Mouse (Mus musculus) hindbrain, embryonic 15.5 days (tissue): ENCODE data around the gene Olfr382. TPM values are rescaled to one million over a fixed set of nuclear protein-coding genes. Genes with fewer than 3 reads are reported as not detected.
"Not testable (repeated sequence)": the region's sequence is repeated elsewhere in the genome, so short reads cannot be mapped to it uniquely, and the experiment has no call there.

Experiments used
- ATAC-seq: fragments of 200-750 bp; cut with Nextera tagmentation; 2 replicates; pipeline ENCODE4 v1.8.0; 2017; ENCODE audit warnings: low read depth, moderate number of reproducible peaks, moderate TSS enrichment; ENCODE audit not compliant: low FRiP score
- H3K27ac ChIP-seq: fragments of 300-500 bp; sonication (generic); replicated peaks from 2 replicates; pipeline ENCODE4 v1.5.1; 2015; ENCODE audit warnings: mild to moderate bottlenecking, inconsistent platforms
- H3K27me3 ChIP-seq: fragments of 300-500 bp; sonication (generic); 2 replicates; pipeline ENCODE4 v1.6.1; 2015; ENCODE audit warnings: control low read depth, inconsistent platforms
- H3K36me3 ChIP-seq: fragments of 300-500 bp; sonication (generic); 2 replicates; pipeline ENCODE4 v1.6.1; 2015; ENCODE audit warnings: control low read depth, inconsistent platforms
- H3K4me1 ChIP-seq: fragments of 300-500 bp; sonication (generic); replicated peaks from 2 replicates; pipeline ENCODE4 v1.6.1; 2015; ENCODE audit warnings: control low read depth, inconsistent platforms
- H3K4me2 ChIP-seq: fragments of 300-500 bp; sonication (generic); 2 replicates; pipeline ENCODE4 v1.6.1; 2015; ENCODE audit warnings: moderate library complexity, mild to moderate bottlenecking, inconsistent platforms
- H3K4me3 ChIP-seq: fragments of 300-500 bp; sonication (generic); 2 replicates; pipeline ENCODE4 v1.5.1; 2015; ENCODE audit warnings: mild to moderate bottlenecking, inconsistent platforms
- H3K9ac ChIP-seq: fragments of 300-500 bp; sonication (generic); 2 replicates; pipeline ENCODE4 v1.6.1; 2015; ENCODE audit warnings: inconsistent platforms
- H3K9me3 ChIP-seq: fragments of 300-500 bp; sonication (generic); 2 replicates; pipeline ENCODE4 v1.6.1; 2016; ENCODE audit warnings: control low read depth, inconsistent platforms
- WGBS: fragments of 180-500 bp; shearing (Covaris S2); methylation state at CpG from one replicate; pipeline ENCODE4 v1.1.7; 2015; 5-methylcytosine and 5-hydroxymethylcytosine counted together
- polyA plus RNA-seq: library from polyadenylated mRNA; unstranded; fragments of >200 nt; fragmentation: Nextera tagmentation; extraction: Ambion mirVana; gene quantifications from 2 replicates; pipeline ENCODE4 v1.2.1, GENCODE M21; 2015

The Olfr382 gene
- polyA plus RNA-seq, result not detected in 2 replicates

DNA sequence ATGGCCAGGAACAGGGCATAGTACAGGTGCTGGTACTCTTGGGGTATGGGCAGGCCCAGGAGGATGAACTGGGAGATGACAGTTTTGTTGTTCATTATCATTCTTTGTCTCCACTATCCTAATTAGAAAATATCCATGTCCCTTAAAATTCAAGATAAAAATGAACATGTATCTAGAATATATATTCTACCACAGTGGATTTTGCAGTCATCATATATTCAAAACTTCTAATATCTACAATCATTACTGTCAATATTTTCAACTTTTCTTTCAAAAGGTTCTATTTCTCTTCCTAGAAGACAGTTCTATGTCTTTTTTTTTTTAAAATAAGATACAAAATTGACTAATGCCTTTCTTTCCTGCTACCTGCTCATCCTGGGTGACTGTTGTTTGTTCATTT lies at the start of gene Olfr382:
Olfr382 (minus strand) TSS at position 101 of the 400 bp plus-strand sequence.
- H3K9ac ChIP-seq, result no peak within 1 kb of the TSS
- no peaks in the 10 kb centered on the region for H3K4me1 ChIP-seq
- H3K4me2 ChIP-seq, result no peak within 1 kb of the TSS
- H3K36me3 ChIP-seq, result no peaks in the 10 kb centered on the region
- H3K4me3 ChIP-seq, result no peak within 1 kb of the TSS
- H3K27ac ChIP-seq, result no peak within 1 kb of the TSS
- ATAC-seq, result no peak
- H3K9me3 ChIP-seq, result peaks cover 6% of the 10 kb centered on the region; the same call in 1 of the 2 replicates
- no peaks in the 10 kb centered on the region for H3K27me3 ChIP-seq

DNA sequence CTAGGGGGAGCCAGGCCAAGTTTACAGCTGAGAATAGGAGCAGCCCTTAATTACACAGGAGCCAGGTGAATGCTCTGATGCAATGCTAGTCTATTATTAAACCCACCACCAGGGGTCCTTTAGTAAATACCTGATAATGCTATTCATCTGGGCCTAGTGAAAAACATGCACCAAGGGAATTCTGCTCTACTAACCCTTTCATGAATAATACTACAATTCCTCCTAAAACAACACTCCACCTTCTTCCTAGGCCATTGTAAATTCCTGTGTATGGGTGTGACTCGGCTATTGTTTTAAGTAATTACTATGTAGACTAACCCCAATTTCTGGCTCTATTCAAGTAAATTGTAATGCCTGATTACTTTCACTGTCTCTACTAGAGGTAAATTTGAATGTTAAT lies 12.0 kb upstream of the Olfr382 start:
- not testable (repeated sequence) for H3K4me1 ChIP-seq, H3K4me2 ChIP-seq, H3K36me3 ChIP-seq, H3K27me3 ChIP-seq, H3K27ac ChIP-seq, ATAC-seq, H3K9me3 ChIP-seq, H3K9ac ChIP-seq, H3K4me3 ChIP-seq
- WGBS, result 91% methylated on average over 1 of the region's 1 CpGs

DNA sequence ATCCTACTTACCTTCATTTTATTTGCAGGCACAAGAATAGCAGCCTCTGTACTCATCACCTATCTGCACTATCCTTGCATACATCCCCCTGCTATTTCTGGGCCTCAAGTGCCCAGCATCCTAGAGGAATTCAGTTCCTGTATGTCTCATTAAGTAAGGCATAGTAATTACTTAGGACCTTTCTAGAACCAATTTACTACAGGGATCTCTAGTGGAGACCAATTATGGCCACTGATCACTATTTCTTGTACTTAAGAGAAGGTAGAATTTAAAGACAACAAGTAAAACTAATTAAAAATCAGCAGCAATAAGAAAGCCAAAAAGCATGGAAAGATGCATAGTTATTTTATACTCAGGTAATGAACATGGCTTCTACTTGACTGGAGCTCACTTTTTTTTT lies 25.5 kb downstream of the Olfr382 start, which contains the start of gene Olfr381:
Olfr381 (minus strand) TSS at position 101 of the 400 bp plus-strand sequence.
- Histone ChIP-seq H3K27ac (no peak within 1 kb of the TSS), H3K4me2 (no peak within 1 kb of the TSS), H3K4me1 (no peaks in the 10 kb centered on the region), H3K9ac (no peak within 1 kb of the TSS), H3K9me3 (no peaks in the 10 kb centered on the region), H3K4me3 (no peak within 1 kb of the TSS), H3K27me3 (no peaks in the 10 kb centered on the region), H3K36me3 (no peaks in the 10 kb centered on the region)
- no peak for ATAC-seq

Other genes starting within 250 kb of the Olfr382 start
- gene Trpv3, start 249.8 kb downstream of the Olfr382 start, polyA plus RNA-seq, result 0.22 and 0.25 TPM in 2 replicates
- gene Aspa, start 187.6 kb downstream of the Olfr382 start, polyA plus RNA-seq, result 2.0 and 2.2 TPM in 2 replicates
- gene Gm49340, start 187.5 kb downstream of the Olfr382 start, polyA plus RNA-seq, result not detected in 2 replicates
- 0.25 TPM in 1 of 2 replicates, not detected in the other for gene Spata22, start 187.5 kb downstream of the Olfr382 start, polyA plus RNA-seq
- gene Olfr20, start 166.4 kb downstream of the Olfr382 start, polyA plus RNA-seq, result not detected in 2 replicates
- not detected in 2 replicates for gene Olfr376, start 146.0 kb downstream of the Olfr382 start, polyA plus RNA-seq
- not detected in 2 replicates for gene Olfr1, start 117.6 kb downstream of the Olfr382 start, polyA plus RNA-seq
- not detected in 2 replicates for gene Olfr378, start 88.7 kb downstream of the Olfr382 start, polyA plus RNA-seq
- gene Olfr380, start 59.7 kb downstream of the Olfr382 start, polyA plus RNA-seq, result not detected in 2 replicates
- gene Olfr381, start 25.6 kb downstream of the Olfr382 start, polyA plus RNA-seq, result not detected in 2 replicates
- not detected in 2 replicates for gene Olfr385, start 75.8 kb upstream of the Olfr382 start, polyA plus RNA-seq
- not detected in 2 replicates for gene Olfr384, start 81.4 kb upstream of the Olfr382 start, polyA plus RNA-seq
- gene Zfp735, start 171.6 kb upstream of the Olfr382 start, polyA plus RNA-seq, result not detected in 2 replicates